Mouse (Mus musculus): Measurements from ENCODE around the gene Eif2a.
"Not testable (repeated sequence)": the region's sequence is repeated elsewhere in the genome, so short reads cannot be mapped to it uniquely, and the experiment has no call there.

Eif2a gene

GRCm38 (mm10) chr3:58521361-58521760 lies 4.3 kb upstream of the Eif2a start:
- in situ Hi-C loops (cut with MseI, MboI), result no loop called here

- in situ Hi-C loops (cut with MseI, MboI), result no loop called here
Observed at GRCm38 (mm10) chr3:58523386-58523785, 2.2 kb upstream of the Eif2a start.

- in situ Hi-C loops (cut with MseI, MboI), result no loop called here
Observed at GRCm38 (mm10) chr3:58524246-58524645, 1.4 kb upstream of the Eif2a start.

GRCm38 (mm10) chr3:58525166-58525565 lies 455 bp upstream of the Eif2a start:
- in situ Hi-C loops (cut with MseI, MboI), result no loop called here

GRCm38 (mm10) chr3:58526408-58526737 lies 752 bp downstream of the Eif2a start:
- in situ Hi-C loops (cut with MseI, MboI), result no loop called here

GRCm38 (mm10) chr3:58536573-58536972 lies 11.0 kb downstream of the Eif2a start:
- in situ Hi-C loops (cut with MseI, MboI), result no loop called here

- in situ Hi-C loops (cut with MseI, MboI), result no loop called here
Observed at GRCm38 (mm10) chr3:58552001-58552811, 26.6 kb downstream of the Eif2a start.

- in situ Hi-C loops (cut with MseI, MboI), result no loop called here
Observed at GRCm38 (mm10) chr3:58556649-58557048, 31.0 kb downstream of the Eif2a start.

- in situ Hi-C loops (cut with MseI, MboI), result no loop called here
Observed at GRCm38 (mm10) chr3:58559887-58560286, 34.3 kb downstream of the Eif2a start.

GRCm38 (mm10) chr3:58561437-58561836 lies 35.8 kb downstream of the Eif2a start:
- in situ Hi-C loops (cut with MseI, MboI), result no loop called here

GRCm38 (mm10) chr3:58570821-58571220 lies 45.2 kb downstream of the Eif2a start:
- in situ Hi-C loops (cut with MseI, MboI), result no loop called here

GRCm38 (mm10) chr3:58576137-58577066 lies 50.8 kb downstream of the Eif2a start, which contains the start of gene Selenot:
Gene Selenot, plus strand, starts transcription at chr3:58576636.
- in situ Hi-C loops (cut with MseI, MboI), result no loop called here

- in situ Hi-C loops (cut with MseI, MboI), result no loop called here
Observed at GRCm38 (mm10) chr3:58577067-58577503, 51.5 kb downstream of the Eif2a start.

GRCm38 (mm10) chr3:58577506-58578050 lies 52.0 kb downstream of the Eif2a start:
- in situ Hi-C loops (cut with MseI, MboI), result no loop called here

GRCm38 (mm10) chr3:58581530-58581929 lies 55.9 kb downstream of the Eif2a start:
- in situ Hi-C loops (cut with MseI, MboI), result no loop called here

GRCm38 (mm10) chr3:58582297-58582696 lies 56.7 kb downstream of the Eif2a start:
- in situ Hi-C loops (cut with MseI, MboI), result no loop called here

- in situ Hi-C loops (cut with MseI, MboI), result no loop called here
Observed at GRCm38 (mm10) chr3:58582788-58583426, 57.3 kb downstream of the Eif2a start.

- in situ Hi-C loops (cut with MseI, MboI), result not testable (repeated sequence)
Observed at GRCm38 (mm10) chr3:58590544-58590943, 64.9 kb downstream of the Eif2a start.

- in situ Hi-C loops (cut with MseI, MboI), result not testable (repeated sequence)
Observed at GRCm38 (mm10) chr3:58592666-58593065, 67.0 kb downstream of the Eif2a start.

GRCm38 (mm10) chr3:58593623-58594022 lies 68.0 kb downstream of the Eif2a start:
- in situ Hi-C loops (cut with MseI, MboI), result no loop called here
